Mouse (Mus musculus) lung, postnatal 0 days (tissue): ENCODE measurements around the gene 1190007I07Rik.
"Not testable (repeated sequence)": the region's sequence is repeated elsewhere in the genome, so short reads cannot be mapped to it uniquely, and the experiment has no call there.

Experiments
- CTCF ChIP-seq: IDR thresholded peaks from 2 replicates; pipeline ENCODE4 v1.5.1; 2016; ENCODE audit warnings: antibody characterized with exemption, mild to moderate bottlenecking
- EP300 ChIP-seq: IDR thresholded peaks from 2 replicates; pipeline ENCODE4 v1.6.1; 2016; ENCODE audit warnings: antibody characterized with exemption, mild to moderate bottlenecking, control low read depth

- TF ChIP-seq CTCF, EP300: not testable (repeated sequence)
These were observed 515 bp upstream of the 1190007I07Rik start for GRCm38 (mm10) chr10:82623553-82623932.
